13 mouse cellular contexts compared by ENCODE assay signal in genomic region chr5:148239757-148240156, GRCm38 (mm10).
"Had no signal": no experiment of that assay in that cellular context is flagged by ENCODE, and none has a peak within 500 bp of the region (broad histone marks: within the 10 kb centered on the region; RNA-seq: fewer than 3 reads in every experiment).

No protein-coding gene starts in this region.

- H3K27me3 ChIP-seq: liver, embryonic 15.5 days; neural tube, embryonic 12.5 days had no signal

- H3K4me2 ChIP-seq: liver, embryonic 11.5 days; liver, embryonic 15.5 days; neural tube, embryonic 12.5 days had no signal

- H3K27ac ChIP-seq: left cerebral cortex, adult 2 months; limb, embryonic 10.5 days; liver, embryonic 15.5 days; neural tube, embryonic 12.5 days; stomach, postnatal 0 days had no signal

- DNase-seq: kidney, adult 8-10 months; kidney, postnatal 25 days; lung, adult 2 months; lung, postnatal 36 days; thymus, adult 2 months; thymus, postnatal 25 days had no signal

- H3K9ac ChIP-seq: liver, embryonic 15.5 days; neural tube, embryonic 12.5 days had no signal

- ATAC-seq: lung, postnatal 0 days had no signal

- H3K36me3 ChIP-seq: limb, embryonic 10.5 days; liver, embryonic 15.5 days; neural tube, embryonic 12.5 days had no signal

- H3K4me1 ChIP-seq: limb, embryonic 10.5 days; liver, embryonic 15.5 days; neural tube, embryonic 12.5 days had no signal

- H3K4me3 ChIP-seq: left cerebral cortex, adult 2 months; limb, embryonic 10.5 days; liver, embryonic 15.5 days; neural tube, embryonic 12.5 days had no signal

- H3K9me3 ChIP-seq: limb, embryonic 10.5 days; liver, embryonic 15.5 days; neural tube, embryonic 12.5 days had no signal
